In genomic region chr3:119498711-119499110, GRCm38 (mm10) we compare ENCODE assay signal across 8 mouse cellular contexts.
DNase-seq lines count a peak whose midpoint lies in the region; TF ChIP-seq lines count a peak whose summit lies in the region.
"Had no signal": no experiment of that assay in that cellular context is flagged by ENCODE, and none has a peak within 500 bp of the region (broad histone marks: within the 10 kb centered on the region; RNA-seq: fewer than 3 reads in every experiment).

No protein-coding gene starts in this region.

- WGBS in kidney, adult 2 months: 7% methylated on average over 20 of the region's 20 CpGs

- peaks cover 2% of the 10 kb centered on the region; the same call in 1 of the 2 replicates for H3K4me1 ChIP-seq in kidney, adult 2 months (ENCODE audit: control insufficient read depth, insufficient read depth, low read length)

- no peak for TF ChIP-seq POLR2A in brain, embryonic 14.5 days (IDR thresholded peaks at IDR 0.05; ENCODE audit: borderline replicate concordance, extremely low read depth, insufficient read depth, insufficient read length, poor library complexity, severe bottlenecking)
- no peak for TF ChIP-seq POLR2A in kidney, adult 2 months (IDR thresholded peaks at IDR 0.05; ENCODE audit: low read depth, low read length)

- peak overlapping the region; percentile 1; the same call in 1 of the 2 replicates for H3K4me3 ChIP-seq in kidney, adult 2 months (ENCODE audit: insufficient read depth, low read depth, low read length)

- no peaks in the 10 kb centered on the region for H3K36me3 ChIP-seq in kidney, adult 2 months (ENCODE audit: control insufficient read depth, insufficient read depth, low read length)

- intact Hi-C loops in left cerebral cortex, postnatal 14 days (cut with DNase I): no loop called here

- H3K27ac ChIP-seq in kidney, adult 2 months (ENCODE audit: insufficient read depth, low read depth, low read length): no peak overlapping the region
- H3K27ac ChIP-seq: macrophage had no signal

- TF ChIP-seq CTCF in brain, embryonic 14.5 days (IDR thresholded peaks at IDR 0.05; ENCODE audit: borderline replicate concordance, extremely low read depth, insufficient read depth, insufficient read length): no peak
- TF ChIP-seq CTCF in kidney, adult 2 months (conservative IDR thresholded peaks at IDR 0.05; ENCODE audit: insufficient read depth, insufficient read length, low read depth, low read length): no peak

- DNase-seq in adrenal gland, adult 2 months: peak; percentile 43
- DNase-seq in brain, embryonic 14.5 days (ENCODE audit: low read depth): peak; percentile 92
- peak; percentile 71 to 81 for DNase-seq in frontal cortex, postnatal 10 days (ENCODE audit: low spot score in 2 of 2)
- peak; percentile 41 for DNase-seq in kidney, adult 2 months
- peak; percentile 86 to 92 for DNase-seq in left cerebral cortex, postnatal 14 days (ENCODE audit: low spot score in 2 of 2)
- DNase-seq in ovary, postnatal 36 days (ENCODE audit: low spot score): peak; percentile 67
- no peak for DNase-seq in gastrocnemius, postnatal 4 days (ENCODE audit: low spot score in 2 of 2)

- no peaks in the 10 kb centered on the region for H3K27me3 ChIP-seq in kidney, adult 2 months (replicated peaks; ENCODE audit: control insufficient read depth, insufficient read depth, low read length)

Comparison
In these comparisons a context has a peak if more than half of its experiments do, and no peak if none do; other contexts are left out.
1. DNase-seq: peak in adrenal gland, adult 2 months (single experiment), brain, embryonic 14.5 days (single experiment), frontal cortex, postnatal 10 days (2 of 2), kidney, adult 2 months (single experiment), left cerebral cortex, postnatal 14 days (2 of 2) and ovary, postnatal 36 days (single experiment); none in gastrocnemius, postnatal 4 days (0 of 2).